Mouse (Mus musculus): ENCODE results near the gene Selenof.

Gene Selenof

DNA sequence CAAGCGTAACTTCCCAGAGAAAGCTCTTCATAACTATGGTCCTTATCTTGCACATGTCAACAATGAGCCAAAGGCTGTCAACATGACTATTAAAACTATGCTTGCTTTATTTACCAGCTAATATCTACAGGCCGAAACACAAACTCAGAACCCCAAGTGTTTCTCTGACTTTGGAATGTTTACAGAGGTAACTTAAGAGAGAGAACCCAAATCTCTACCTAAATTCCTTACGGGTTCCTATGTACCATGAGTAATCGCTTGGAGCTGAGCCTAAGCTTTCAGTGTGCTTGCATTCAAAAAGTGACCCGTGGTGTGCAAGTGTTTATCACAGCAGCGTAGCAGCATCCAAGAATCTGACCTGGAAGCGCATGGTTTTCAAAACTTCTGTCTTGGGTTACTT lies 4.9 kb upstream of the Selenof start:
- DNase-seq, result no peak

- DNase-seq, result no peak
Measured at GRCm38 (mm10) chr3:144568861-144569361, 1.2 kb upstream of the Selenof start.

GRCm38 (mm10) chr3:144569401-144569971 lies 618 bp upstream of the Selenof start:
- DNase-seq, result peak; percentile 50

- DNase-seq, result no peak
Measured at GRCm38 (mm10) chr3:144570816-144571487, 848 bp downstream of the Selenof start.

- DNase-seq, result no peak
Measured at GRCm38 (mm10) chr3:144574256-144574655, 4.2 kb downstream of the Selenof start.

DNA sequence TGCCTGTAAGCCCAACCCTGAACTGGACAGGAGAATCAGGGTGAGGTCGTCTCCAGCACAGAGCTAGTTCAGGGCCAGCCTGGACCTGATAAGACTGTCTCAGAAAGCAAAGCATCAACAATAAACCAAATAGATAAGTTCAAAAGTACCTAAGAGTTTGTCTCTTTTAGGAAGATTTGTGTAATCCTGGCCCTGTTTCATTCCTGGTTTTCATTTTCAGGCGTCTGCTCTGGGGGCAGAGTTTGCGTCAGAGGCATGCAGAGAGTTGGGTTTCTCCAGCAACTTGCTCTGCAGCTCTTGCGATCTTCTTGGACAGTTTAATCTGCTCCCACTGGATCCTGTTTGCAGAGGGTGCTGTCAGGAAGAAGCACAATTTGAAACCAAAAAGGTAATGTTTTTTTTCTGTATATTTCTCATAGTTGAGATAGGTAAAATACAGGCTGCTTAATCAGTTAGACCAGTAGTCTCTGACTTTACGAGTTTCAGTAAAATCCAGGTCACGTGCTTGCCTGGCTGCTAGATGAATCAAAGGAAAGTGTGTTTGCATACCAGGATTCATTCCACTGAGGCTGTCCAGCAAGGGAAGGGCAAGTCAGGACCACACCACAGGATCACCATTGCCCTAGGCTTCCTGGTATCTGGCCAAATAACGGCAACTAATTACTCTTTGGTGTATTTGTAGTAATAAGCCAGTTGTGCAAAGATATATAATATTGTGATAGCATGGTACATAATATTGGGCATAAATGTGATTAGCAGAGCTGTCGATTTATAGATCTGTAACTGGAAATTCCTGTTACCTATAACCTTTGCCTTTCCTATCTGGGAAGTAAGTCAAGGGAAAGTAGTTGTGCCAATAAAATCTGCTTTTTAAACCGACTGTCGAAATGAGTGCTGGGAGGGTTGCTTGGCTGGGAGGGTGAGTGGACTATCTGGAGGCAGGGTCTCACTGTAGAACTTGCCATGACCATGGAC lies 7.5 kb downstream of the Selenof start:
- no peak for DNase-seq

DNA sequence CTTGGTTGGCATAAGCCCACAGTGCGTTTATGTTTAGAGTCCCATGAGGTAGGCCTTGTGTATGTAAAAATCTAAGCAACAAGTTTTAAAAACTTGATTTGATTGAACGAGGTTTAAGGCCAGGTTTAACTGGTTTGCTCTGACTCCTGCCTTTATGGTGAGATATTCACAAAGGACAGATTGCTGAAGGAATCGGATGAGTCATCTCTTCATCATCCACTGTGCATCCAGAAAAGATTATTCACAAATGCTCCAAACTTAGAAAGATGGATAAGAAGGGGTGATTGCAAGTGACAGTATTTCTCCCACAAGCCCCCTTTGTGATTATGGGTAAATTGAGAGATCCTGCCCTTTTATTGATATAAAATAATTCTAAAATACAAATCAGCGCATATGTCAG lies 8.8 kb downstream of the Selenof start:
- no peak for DNase-seq

GRCm38 (mm10) chr3:144579796-144580195 lies 9.7 kb downstream of the Selenof start:
- no peak for DNase-seq

GRCm38 (mm10) chr3:144580281-144580680 lies 10.2 kb downstream of the Selenof start:
- no peak for DNase-seq

- DNase-seq, result no peak
Measured at GRCm38 (mm10) chr3:144581842-144582241, 11.7 kb downstream of the Selenof start.

GRCm38 (mm10) chr3:144582306-144582705 lies 12.2 kb downstream of the Selenof start:
- DNase-seq, result no peak

DNA sequence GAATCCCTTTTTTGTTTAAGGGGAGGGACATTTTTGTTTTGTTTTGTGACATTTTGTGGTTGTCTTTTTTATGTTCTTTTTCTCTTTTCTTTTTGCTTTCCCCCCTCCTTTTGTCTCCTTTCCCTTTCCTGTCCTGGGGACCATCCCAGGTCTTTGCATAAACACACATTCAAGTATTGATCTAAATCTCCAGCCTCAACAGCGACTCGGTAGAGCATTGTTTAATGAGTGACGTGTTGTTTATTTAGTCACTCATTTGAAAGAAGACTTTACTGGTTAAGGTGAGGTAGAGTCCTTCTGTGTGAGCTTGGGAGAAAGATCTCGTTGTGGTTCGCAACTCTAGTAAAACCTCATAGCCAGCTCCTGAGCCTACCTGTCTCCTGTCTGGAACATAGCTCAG lies 13.7 kb downstream of the Selenof start:
- DNase-seq, result no peak

DNA sequence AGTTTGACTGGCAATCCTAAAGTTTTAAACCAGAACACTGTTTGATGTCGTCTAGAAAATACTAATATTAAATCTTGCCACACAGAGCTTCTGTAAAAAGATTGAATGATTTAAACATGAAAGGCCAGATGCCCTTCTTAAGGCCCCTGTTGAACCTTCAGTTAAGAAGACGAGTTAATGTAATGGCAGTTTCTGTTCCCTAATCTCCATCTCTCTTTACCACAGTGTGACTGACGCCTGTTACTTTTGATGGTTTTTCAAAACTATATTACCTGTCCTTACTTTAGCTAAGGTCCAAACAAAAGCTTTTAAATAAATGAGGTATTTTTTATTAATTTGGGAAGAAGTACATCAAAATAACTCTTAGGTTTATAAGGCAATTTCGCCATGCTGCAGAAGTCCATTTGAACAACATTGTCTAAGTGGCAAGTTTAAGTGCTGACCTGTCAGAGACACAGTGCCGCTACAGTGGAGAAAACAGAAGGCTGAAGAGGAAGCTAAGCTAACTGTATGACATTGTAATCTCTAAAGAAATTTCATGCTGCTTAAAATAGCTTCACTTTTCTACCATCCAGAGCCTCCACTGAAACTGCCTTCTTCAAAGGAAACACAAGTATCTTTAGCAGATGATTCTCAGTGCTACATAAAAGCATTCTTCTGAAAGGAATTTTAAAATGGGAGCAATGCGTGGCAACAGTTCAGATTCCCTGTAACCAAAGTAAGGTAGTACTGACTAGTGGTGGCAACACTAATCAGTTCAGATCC lies 14.9 kb downstream of the Selenof start:
- no peak for DNase-seq

- DNase-seq, result no peak
Measured at GRCm38 (mm10) chr3:144586731-144587130, 16.6 kb downstream of the Selenof start.

GRCm38 (mm10) chr3:144589189-144589890 lies 19.2 kb downstream of the Selenof start:
- no peak for DNase-seq

- no peak for DNase-seq
Measured at GRCm38 (mm10) chr3:144592992-144593785, 23.1 kb downstream of the Selenof start.

DNA sequence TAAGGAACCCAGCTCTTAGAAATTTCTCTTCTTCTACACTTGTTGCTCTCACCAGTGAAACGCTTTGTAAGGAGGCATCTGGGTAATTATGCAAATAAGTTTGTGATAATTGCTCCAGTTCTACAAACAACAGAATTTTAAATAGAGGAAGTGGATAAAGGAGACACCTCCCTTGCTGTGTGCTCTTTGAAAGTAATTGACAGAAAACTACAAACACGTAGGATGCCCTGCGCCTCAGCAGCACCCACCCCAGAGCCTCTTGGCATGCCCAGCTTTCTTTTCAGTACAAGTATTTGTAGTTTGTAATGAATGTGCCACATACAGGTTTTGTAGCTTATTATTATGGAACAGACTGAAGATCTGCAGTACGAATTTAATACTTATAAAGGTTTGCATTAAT lies 27.0 kb downstream of the Selenof start:
- DNase-seq, result no peak

DNA sequence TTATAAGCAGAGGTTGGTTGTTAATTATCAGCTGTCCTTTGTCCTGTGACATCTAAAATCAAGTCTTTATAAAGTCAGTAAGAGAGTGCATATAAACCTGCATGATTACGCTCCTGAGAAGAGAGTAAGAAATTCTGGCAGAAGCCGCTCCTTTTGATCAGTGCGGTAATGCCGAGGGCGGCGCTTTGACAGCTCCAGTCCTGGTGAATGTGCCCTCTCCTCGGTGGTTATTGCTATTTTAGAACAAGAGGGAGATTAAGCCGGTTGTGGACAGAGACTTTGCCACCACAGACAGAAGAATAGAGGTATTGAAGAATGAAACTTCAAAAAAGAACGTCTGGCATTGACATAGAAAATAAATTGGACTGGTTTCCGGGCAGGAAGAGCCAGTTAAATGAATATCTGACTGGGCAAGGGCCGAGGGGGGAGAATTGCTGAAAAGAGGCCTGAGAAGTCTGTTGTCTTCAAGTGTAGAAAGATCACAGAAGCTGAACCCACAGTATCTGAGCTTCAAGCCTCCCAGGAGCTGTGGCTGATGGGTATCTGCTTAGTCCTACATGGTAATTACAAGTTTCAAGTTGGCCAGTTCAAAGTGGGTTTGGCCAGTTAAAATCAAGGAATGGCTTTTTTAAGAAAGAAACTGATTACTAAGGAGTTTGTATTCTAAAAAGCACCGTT lies 27.8 kb downstream of the Selenof start:
- DNase-seq, result no peak

GRCm38 (mm10) chr3:144602413-144602812 lies 32.3 kb downstream of the Selenof start:
- DNase-seq, result no peak

DNA sequence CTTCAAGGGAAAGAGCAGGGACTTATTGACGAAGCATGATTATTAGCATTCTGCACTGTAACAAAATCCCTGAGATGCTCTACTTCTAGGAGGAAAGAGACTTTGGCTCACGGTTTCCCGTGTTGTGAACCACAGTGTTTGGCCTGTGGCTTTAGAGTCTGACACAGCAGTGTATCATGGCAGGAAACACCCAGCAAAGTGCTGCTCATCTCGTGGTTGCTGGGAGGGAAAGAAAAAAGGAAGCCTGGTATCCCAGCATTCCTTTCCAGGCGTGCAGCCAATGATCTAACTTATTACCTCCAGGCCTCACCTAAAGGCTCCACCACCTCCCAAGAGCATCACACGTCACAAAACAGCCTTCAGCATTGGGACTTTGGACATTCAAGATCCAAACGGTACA lies 32.7 kb downstream of the Selenof start:
- no peak for DNase-seq

- no peak for DNase-seq
Measured at GRCm38 (mm10) chr3:144603558-144603957, 33.5 kb downstream of the Selenof start.
